Mouse (Mus musculus) kidney, adult 8-10 months (tissue): ENCODE measurements around the gene Kcns1.

Source experiments
- DNase-seq, 2 experiments: peaks; one replicate each; pipeline ENCODE4 v3.0.0; 2022

The Kcns1 gene

GRCm38 (mm10) chr2:164115531-164115930, 55.4 kb downstream of the Kcns1 start:
- DNase-seq, result no peak

DNA sequence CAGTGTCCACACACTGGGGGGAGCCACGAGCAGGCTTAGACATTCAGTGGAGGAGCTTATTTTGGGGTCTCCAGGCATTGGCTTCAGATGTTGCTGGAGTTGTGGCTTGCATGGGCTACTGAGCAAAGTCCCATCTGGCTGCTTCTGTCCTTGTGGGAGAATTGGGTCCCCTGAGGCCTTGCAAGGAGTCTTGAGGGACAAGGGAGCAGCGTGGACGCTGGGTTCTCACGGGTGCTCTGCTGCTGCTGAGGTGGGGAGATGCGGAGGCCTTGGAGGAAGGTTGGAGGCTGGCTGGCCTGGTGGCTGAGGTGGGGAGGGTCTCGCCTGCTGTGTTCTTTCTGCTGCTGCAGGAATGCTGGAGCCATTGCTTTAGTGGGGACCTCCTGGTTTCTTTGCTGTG, 56.9 kb downstream of the Kcns1 start:
- DNase-seq, result no peak
